Mouse (Mus musculus): ENCODE results near the gene Arl5c. TPM values are rescaled to one million over a fixed set of nuclear protein-coding genes. Genes with fewer than 3 reads are reported as not detected.
"Not testable (repeated sequence)": the region's sequence is repeated elsewhere in the genome, so short reads cannot be mapped to it uniquely, and the experiment has no call there.

Gene Arl5c
- total RNA-seq, 2 experiments from 2014 or later, result 0.57 to 0.92 TPM

DNA sequence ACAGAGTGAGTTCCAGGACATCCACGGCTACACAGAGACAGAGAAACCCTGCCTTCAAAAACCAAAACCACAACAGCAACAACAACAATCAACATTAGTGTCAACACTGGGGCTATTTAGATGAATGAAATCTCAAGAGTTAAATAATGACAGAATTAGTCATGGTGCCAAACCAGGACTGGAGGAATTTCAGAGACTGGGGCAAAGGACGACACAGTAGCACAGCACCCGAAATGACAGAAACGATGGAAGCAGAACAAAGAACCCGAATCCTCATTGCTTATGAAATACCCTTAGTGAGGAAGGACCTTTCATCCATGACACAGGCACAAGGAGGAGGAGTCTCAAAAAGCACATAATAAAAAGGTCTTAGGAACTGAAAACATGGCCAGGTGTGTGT is 21.8 kb downstream of the Arl5c start:
- no peak for DNase-seq (ENCODE audit: low spot score)
- intact Hi-C loops (cut with DNase I), result no loop called here

DNA sequence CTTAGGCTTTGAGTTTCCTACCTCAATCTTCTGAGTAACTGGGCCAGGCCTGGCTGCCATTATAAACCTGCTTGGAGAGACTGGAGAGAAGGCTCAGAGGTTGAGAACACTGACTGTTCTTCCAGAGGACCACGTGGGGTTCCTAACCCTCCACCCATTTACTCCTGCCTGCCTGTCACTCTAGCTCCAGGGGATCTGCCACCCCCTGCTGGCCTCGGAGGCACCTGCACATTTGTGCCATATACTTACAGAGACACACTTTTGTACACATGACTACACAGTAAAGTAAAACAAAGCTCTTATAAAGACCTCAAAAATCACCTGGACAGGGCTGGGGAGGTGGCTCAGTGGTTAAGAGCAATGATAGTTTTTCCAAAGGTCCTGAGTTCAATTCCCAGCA is 23.5 kb downstream of the Arl5c start:
- intact Hi-C loops (cut with DNase I), result no loop called here
- DNase-seq (ENCODE audit: low spot score), result no peak

DNA sequence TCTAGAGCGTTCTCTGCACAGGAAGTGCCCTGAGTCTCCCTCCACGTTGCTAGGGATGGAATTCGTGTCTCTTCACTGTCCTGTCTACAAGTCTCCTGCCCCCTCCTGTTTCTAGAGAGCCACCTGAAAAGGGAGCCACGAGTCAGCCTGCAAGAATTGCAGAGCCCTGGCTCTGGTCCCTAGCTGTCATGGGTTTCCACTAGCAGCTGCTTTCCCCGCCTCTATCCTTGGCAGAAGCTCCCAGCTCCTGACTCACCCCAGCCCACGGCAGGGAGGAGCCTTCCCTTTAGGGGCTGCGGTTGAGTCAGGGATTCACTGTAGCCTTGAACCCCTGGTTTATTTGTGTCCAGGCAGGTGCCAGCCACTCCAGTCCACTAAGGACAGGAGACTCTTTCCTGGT is 24.7 kb downstream of the Arl5c start:
- DNase-seq (ENCODE audit: low spot score), result peak; percentile 75
- intact Hi-C loops (cut with DNase I), result no loop called here

DNA sequence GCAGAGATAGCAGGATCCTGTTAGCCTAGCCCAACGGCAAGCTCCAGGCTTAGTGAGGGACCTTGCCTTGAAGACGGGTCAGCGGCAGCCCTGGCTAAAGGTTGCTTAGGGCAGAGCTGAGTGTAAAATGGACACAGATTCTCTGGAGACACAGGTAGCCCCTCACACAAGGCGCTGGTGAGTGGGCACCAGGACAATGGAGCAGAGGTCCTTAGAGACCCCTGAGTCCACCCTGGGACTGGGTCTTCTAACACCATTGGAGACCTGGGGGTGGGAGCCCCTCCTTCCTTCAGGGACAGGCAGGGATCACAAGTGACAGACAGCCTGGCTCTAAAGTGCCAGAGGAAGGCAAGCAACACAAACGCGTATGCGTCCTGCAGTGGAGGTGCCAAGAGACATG is 25.2 kb downstream of the Arl5c start:
- DNase-seq (ENCODE audit: low spot score), result no peak
- intact Hi-C loops (cut with DNase I), result no loop called here

DNA sequence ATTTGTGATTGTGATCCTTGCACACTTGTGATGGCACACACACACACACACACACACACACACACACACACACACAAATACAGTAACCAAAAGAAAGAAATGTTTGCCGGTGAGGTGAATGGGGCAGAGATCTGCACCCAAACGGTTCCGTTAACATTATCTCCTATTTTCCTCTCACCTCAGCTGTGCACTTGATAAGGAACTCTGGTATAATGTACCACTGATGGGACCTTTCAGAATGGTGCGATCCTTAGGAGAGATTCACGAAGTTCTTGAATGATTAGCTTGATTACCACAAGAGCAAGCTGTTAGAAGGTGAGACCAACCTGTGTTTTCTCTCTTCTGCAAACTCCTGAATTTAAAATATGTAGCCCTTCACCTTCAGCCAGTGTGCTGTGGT is 27.6 kb downstream of the Arl5c start:
- intact Hi-C loops (cut with DNase I), result no loop called here
- no peak for DNase-seq (ENCODE audit: low spot score)

DNA sequence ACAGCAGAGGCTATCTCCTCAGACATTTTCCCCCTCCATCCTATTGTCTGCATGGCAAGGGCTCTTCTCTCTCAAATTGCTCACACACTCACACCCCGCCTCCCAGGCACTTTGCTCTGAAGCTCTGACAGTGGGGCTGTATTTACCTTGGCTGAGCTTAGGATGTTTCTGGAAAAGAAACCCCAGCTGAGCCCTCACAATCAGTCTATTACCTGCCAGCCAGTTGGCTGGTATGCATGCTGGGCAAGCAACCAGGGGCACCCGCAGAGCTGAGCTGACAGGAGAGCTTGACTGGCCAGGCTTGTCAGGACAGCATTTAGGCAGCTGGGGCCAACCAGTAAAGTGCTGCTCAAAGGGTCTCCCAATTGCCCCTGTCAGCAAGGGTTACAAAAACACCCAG is 28.9 kb downstream of the Arl5c start:
- intact Hi-C loops (cut with DNase I), result no loop called here
- no peak for DNase-seq (ENCODE audit: low spot score)

DNA sequence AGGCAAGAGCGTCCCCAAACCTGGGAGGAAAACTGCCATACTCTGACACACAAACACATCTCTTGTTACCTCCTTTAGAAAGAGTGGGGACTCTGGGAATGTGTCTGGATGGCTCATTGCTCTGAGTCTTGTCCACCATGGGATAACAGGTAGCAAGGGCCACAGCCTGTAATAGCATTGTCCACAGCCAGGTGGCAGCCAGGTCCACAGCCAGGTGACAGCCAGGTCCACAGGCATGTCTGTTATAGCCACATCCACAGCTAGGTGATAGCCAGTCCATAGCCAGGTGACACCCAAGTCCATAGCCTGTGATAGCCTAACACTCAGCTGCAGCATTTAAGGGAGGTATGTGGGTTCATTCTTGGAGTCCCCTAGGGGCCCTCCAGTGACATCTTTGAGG is 35.1 kb downstream of the Arl5c start:
- intact Hi-C loops (cut with DNase I), result no loop called here
- no peak for DNase-seq (ENCODE audit: low spot score)

DNA sequence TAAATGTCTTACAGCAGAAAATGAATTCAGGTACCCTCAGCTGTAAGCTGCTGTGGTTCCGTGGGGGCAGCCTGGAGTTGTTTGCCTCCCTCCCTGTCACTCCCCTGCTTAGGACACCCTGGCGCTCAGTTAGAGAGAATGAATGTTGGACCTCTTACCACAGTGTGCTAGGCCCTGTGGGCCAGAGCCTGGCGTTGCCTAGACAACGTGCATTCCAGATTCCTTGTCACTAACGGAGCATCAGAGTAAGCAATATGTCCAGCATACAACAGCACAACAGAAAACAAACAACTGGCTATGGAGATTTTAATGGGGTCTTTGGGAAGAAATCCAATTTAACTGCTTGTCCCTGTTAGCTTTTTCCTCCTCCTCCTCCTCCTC is 36.7 kb downstream of the Arl5c start:
- DNase-seq (ENCODE audit: low spot score), result no peak
- intact Hi-C loops (cut with DNase I), result no loop called here

DNA sequence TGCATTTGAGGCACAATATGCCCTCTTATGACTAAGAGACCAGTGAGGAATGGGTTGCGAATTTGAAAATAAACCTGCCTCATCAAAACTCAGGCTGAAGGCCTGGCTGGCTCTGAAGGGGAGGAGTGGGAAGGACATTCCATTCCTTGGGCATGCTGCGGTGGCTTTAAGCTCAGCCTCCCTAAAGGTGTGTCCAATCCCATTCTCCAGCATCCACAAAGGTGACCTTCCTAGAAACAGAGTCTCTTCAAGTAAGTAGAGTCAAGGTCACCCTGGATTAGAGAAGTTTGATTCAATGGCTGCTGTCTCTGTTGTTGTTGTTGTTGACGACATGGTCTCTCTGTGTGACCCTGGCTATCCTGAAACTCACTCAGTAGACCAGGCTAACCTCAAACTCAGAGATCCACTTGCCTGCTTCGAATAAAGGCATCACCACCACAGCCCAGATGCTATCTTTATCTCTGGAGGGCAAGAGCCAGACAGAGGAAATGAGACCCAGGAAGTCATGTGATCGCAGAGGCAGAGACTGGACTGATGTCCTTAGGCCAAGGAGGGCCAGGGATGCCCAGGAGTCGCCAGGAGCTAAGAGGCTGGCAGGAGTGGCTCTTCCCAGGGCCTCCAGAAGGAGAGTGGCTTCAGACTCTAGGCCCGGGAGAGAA is 37.2 kb downstream of the Arl5c start:
- no peak for DNase-seq (ENCODE audit: low spot score)
- intact Hi-C loops (cut with DNase I), result no loop called here

DNA sequence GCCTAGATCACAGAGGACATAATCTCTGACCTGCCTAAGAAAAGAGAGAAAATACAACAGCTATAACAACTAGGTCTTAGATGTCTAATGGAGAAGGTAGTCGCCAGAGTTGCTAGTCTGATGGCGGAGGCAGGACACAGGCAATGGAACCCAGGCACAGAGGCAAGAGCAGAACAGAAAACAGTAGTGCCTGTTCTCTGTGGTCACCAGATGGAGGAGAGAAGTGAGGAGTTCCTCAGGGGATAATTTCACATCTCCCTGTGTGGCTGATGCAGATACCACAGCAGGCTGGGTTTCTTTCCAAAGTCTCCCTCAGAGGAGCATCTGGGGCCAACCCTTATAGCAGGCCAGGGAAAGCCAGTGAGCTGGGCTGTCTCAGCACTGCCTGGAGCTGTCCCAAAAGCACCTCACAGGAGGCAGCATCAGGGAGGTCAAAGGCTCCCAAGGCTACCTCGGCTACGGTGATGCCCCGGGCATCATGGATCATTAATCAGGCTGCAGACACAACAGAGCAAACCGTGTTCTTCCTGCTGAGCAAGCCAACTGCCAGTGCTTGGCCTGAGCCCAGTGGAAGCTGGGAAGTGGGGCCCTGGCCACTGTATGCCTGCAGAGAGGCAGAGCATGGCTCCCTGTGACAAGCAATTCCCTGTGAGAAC is 38.9 kb downstream of the Arl5c start:
- intact Hi-C loops (cut with DNase I), result no loop called here
- no peak for DNase-seq (ENCODE audit: low spot score)

DNA sequence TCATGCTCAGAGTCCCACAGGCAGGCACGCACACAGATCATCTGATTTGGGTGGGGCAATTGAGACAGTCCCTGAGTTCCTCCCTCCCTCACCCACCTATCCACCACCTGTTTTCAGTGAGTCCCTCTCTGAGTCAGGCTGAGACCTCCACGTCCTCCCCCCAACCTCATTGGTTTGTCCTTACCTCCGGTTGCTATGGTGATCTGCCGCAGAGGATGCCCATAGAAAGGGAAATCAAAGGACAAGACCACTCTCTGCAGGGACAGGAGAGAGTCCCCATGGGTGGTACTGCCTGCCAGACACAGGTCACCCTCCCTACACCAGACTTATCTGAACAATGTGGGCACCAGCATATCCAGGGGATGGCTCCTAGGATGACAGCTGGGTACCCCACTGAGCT is 40.1 kb downstream of the Arl5c start:
- DNase-seq (ENCODE audit: low spot score), result no peak
- intact Hi-C loops (cut with DNase I), result no loop called here

DNA sequence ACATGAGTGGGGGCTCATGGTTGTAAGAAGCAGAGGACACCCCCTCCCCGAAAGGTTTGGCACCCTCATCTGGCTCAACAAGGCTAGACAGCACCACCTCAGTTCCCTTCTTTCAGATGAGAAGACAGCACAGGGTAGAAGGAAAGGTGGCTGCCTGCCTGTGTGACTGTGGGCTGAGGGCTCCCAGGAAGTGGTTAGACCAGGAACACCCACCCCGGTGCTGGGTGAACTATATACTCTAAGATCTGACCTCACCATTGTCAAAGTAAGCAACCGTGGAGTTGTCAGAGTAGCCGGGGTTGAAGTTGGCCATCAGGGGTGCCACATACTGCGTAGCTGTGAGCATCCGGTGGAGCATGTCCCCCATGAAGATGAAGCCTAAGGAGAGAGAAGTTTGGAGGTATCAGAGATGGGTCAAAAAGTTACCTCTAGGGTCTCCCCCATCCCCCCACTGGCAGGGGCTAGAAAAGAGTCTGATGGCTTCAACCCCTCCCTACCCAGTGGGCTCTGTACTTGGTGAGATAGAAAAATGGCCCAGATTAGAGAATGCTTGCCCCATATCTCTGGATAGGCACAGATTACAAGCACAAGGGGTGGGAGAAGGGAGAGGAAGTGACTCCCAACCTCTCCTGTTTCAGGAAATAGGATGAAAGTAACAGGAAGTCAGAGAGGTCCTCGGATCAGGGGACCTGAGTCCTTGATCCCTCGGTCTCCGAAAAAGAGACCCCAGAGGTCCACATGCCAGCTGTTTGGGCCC is 40.7 kb downstream of the Arl5c start:
- no peak for DNase-seq (ENCODE audit: low spot score)
- intact Hi-C loops (cut with DNase I), result no loop called here

DNA sequence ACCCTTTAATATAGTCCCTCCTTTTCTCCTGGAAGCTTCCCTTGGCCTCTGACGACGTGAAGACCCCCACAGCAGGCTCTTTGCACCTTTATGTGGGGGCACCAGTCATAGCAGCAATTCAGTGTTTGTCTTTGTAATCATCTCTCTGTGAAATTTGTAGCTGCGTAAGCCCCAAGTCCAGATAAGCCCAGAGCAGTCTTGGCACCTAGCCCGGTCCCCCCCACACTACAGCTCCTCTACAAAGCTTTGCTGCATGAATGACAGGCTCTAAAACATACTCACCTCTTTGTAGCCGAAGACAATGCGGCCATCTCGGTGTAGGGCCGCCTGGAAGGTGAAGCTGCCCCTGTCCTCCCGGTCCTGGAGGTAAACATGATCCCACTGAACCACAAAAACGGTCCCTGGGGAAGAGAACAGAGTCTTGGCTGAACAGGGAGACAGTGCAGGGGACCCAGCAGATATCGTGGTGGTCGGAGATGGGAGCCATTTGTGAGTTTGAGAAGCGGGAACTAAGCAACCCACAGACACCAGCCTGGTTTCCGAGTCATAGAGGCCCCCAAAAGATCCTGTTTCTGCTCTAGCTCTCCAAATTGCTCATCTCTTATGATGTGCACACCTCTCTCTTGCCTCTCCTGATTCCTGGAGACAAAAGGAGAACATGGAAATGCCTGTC is 41.4 kb downstream of the Arl5c start:
- intact Hi-C loops (cut with DNase I), result no loop called here
- no peak for DNase-seq (ENCODE audit: low spot score)

DNA sequence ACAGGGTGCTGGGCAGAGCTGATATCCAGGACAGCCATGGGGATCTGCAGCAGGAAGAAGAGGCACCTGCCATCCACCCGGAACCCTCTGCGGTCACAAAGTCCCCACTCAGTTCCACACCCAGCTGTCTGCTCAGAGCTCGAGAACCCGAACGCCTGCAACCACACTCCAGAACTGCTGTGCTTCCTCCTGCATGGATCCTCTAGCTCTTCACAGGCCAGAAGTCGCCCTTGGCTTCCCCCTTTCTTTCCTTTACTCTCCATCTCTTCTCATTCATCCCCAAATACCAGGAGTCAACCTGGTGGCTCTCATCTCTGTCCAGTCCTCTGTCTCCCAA is 42.1 kb downstream of the Arl5c start:
- DNase-seq (ENCODE audit: low spot score), result no peak
- intact Hi-C loops (cut with DNase I), result no loop called here

DNA sequence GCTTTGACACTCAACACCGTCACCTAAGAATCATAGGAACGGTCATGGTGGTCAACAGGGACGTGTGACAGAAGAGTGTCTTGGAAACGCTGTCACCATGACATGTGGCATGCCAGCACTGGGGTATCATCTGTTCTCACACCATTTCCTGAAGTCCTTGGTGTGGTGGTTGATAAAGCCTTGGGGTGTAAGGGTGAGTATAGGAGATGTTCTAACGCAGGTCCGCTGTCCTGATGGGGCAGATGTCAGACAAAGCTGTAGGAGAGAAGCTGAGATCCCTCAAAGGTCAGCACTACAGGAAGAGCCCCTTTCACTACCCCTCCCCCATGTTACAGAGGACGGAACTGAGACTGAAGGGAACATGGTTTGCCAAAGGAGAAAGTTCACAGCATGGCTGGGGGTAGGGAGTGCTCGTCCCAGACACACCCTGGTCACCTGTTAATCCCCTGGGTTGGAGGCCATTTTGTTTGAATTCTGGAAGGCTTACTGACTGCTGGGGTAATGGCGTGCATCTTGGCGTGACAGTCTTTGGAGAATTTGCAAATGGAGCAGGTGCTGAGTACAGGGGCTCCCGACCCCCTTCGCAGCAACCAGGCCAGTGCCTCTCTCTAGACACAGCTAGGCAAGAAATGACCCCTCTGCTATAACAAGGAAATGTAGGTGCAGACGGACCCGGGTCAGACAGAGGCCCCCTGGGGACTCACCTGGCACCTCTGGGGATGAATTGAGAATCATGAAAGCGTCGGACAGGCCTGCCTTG is 42.6 kb downstream of the Arl5c start:
- no peak for DNase-seq (ENCODE audit: low spot score)
- intact Hi-C loops (cut with DNase I), result no loop called here

DNA sequence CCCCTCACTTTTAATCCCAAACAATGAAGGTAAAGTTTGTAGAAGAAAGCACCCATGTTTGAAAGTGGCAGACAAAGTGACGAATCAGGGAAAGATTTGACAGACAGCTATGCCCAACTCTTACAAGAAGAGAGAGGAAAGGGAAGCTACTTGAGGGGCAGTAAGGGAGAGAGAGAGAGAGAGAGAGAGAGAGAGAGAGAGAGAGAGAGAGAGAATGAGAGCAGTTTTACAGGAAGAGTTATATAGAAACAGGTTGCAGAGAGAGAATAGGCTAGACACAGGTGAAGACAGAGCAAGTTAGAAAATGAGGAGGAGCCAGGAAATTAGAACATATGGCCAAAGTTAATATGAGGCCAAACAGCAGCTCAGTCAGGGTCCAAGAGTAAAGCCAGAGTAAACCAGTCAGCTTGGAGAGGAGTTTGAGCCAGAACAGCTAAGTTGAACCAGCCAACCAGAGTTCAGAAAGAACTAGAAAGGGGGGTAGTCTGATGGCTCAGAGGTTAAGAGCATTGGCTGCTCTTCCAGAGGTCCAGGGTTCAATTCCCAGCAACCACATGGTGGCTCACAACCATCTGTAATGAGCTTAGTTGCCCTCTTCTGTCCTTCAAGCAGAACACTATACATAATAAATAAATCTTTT is 43.5 kb downstream of the Arl5c start:
- DNase-seq (ENCODE audit: low spot score), result no peak
- intact Hi-C loops (cut with DNase I), result no loop called here

DNA sequence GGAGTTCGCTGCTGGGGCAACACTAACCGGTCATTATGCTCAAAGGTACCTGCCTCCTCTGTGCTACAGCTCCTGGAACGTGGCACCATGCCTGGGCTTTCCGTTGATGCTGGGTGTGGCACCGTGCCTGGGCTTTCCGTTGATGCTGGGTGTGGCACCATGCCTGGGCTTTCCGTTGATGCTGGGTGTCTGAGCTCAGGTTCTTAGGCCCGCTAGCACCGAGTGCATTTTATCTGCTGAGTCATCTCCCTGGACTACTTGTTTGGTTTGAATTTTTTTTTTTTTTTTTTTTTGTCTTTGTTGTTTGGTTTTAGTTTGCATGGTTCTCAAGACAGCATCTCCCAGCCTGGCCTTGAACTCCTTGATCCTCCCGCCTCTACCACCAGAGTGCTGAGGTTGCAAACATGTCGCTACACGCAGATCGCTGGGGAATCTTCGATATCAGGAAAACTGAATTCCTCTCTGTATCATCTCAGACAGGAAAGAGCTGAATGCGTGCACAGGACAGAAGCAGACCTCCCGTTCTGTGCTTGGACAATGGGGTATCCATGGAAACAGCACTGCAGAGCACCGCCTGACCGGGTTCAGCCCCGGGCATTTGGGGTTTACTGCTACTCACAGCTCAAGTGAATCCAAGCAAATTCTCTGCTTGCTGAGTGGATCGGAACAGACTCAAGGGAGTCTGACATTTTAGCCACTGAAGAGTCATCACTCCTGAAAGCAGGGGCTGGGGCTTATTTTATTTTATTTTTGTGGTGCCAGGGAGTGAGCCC is 46.1 kb downstream of the Arl5c start:
- intact Hi-C loops (cut with DNase I), result no loop called here
- DNase-seq (ENCODE audit: low spot score), result no peak

DNA sequence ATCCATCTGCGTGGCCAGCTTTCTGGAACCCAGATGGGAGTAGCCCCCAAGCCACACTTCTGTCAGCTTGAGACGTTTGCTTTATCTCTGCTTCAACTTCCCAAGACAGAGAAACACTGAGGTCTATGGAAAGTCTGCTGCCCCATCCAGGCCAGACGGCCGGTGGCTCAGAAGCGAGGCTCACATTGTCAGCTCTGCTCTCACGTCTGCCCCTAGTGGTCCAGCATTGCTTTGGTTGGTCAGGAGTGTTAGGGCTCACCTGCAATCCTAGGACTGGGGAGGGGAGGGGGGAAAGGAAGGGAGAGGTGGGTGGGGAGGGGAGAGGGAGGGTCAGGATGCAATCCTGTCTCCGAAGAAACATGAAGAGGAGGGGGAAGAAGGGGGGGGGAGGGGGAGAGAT is 48.6 kb downstream of the Arl5c start:
- no peak for DNase-seq (ENCODE audit: low spot score)
- intact Hi-C loops (cut with DNase I), result no loop called here

DNA sequence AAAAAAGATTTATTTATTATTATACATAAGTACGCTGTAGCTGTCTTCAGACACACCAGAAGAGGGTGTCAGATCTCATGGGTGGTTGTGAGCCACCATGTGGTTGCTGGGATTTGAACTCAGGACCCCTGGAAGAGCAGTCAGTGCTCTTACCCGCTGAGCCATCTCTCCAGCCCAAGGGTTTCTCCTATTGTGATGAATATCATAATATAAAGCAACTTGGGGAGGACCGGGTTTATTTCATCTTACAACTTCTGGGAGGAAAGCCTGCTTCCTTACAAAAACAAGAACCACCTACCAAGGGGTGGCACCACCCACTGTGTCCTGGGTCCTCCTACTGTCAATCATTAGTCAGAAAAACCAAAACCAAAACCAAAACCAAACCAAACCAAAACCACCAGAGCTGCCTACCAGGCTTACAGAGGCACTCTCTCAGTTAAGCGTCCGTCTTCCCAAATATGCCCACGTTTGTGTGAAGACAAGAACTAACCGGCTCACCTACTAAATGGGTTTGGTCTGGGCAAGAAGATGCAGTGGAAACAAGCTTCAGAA is 50.2 kb downstream of the Arl5c start:
- DNase-seq (ENCODE audit: low spot score); intact Hi-C loops (cut with DNase I): not testable (repeated sequence)
